Mouse (Mus musculus): Measurements from ENCODE around the gene Tmem255b.

Gene Tmem255b

GRCm38 (mm10) chr8:13492198-13492995 lies 57.4 kb downstream of the Tmem255b start:
- DNase-seq = peak; percentile 82

GRCm38 (mm10) chr8:13493011-13493410 lies 58.0 kb downstream of the Tmem255b start:
- DNase-seq = peak; percentile 63

GRCm38 (mm10) chr8:13493858-13494631 lies 59.1 kb downstream of the Tmem255b start, which contains the start of gene Gas6:
Gene Gas6 (minus strand): TSS chr8:13494490.
- peak; percentile 64 for DNase-seq

- no peak for DNase-seq
Measured at GRCm38 (mm10) chr8:13501221-13501620, 66.2 kb downstream of the Tmem255b start.

DNA sequence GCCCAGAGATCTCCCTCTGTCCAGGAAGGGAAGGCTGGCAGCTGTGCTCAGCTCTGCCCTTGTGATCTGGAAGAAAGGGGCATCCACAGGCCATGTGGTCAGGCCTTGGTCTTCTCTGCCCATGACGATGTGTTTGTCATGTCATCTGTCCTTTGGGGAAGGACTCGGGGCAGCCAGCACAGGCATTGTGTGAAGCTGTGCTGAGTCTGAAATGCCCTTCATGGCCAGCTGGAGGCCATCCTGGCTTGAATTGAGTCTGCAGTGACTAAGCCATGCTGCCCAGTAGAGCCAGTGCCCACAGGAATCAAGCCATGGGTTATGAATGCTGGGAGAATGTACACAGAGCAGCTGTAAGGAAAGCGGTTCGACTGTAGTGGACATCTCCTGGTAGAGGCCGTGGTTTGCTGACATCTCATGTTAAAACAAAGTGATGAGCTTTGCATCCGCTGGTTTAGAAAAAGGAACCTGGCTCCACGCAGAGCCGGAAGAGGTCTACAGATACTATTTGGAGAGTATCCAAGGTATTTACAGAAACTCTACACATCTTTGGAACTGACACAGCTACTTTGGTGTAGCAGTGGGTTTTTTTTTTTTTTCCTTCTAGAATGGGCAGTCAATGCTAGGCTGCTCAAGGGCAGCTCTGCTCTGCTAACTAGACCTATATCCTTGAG lies 69.1 kb downstream of the Tmem255b start:
- DNase-seq = no peak

GRCm38 (mm10) chr8:13504894-13505674 lies 70.1 kb downstream of the Tmem255b start:
- no peak for DNase-seq

DNA sequence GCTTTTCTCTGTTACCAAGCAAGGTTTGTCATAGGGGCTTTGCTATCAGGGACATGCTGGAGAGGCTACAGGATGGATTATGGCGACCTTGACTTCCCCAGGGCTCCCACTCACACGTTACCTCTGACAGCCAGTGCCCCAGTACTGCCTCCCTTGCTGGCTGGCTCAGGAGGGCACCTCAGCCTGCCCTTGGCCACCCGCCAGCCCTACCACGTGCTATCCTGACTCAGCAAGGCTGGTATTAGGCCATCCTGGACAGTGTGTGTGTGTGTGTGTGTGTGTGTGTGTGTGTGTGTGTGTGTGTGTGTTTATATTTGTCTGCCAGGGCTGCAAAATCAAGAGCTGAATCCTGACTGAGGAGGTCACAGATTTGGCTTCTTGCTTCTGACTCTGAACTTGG lies 71.9 kb downstream of the Tmem255b start:
- peak; percentile 90 for DNase-seq

DNA sequence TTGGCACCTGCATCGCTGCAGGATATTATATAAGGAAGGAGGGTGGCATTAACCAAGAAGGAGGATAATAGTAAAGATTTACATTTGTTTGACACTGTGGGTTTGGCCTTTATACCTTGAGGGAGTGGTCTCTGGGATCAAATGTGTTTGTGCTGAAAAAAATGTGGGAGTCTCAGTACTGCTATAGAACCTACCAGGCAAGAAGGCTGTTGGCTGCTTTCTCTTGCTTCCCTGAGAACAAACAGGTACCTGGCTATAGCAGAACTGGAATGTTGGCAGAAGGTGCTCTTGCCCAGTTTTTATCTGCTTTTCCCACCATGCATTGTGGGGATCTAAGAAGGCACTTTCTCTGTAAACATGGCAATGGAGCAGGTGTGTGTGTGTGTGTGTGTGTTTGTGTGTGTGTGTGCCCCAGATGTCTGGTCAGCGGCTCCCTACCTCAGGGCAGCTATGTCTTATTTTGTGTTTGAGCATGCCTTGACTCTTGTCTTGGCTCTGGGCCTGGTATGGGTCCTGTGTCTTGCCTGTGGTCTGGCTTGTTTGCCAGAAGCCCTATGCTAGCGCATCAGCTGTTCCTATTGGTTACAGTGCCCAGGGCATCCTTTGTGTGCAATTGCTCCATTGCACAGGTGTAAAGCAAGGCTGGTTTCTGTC lies 72.4 kb downstream of the Tmem255b start:
- DNase-seq = peak; percentile 30

- no peak for DNase-seq
Measured at GRCm38 (mm10) chr8:13512016-13512415, 77.0 kb downstream of the Tmem255b start.

GRCm38 (mm10) chr8:13512677-13513076 lies 77.7 kb downstream of the Tmem255b start:
- no peak for DNase-seq

- DNase-seq = no peak
Measured at GRCm38 (mm10) chr8:13513556-13514370, 78.8 kb downstream of the Tmem255b start.

DNA sequence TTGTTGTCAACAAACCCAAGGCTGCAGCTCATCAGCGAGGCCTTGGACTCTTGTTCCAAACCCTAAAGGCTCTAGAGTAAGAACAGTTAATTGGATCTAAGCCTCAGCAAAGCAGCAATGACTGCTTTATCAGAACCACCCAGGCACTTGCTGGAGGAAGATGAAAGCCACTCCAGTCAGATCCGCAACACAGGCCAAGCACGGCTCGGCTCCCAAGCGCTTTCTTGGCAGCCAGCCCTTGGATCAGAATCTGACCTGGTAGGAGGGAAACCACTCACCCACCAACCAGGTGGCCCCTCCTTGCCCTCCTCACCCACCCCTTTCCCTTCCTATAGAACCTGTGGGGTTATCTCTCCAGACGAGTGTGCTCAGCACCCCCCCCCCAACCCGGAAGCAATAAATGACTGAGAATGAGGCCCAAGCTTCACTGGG lies 81.0 kb downstream of the Tmem255b start:
- DNase-seq = peak; percentile 83

- DNase-seq = no peak
Measured at GRCm38 (mm10) chr8:13516728-13517127, 81.7 kb downstream of the Tmem255b start.

DNA sequence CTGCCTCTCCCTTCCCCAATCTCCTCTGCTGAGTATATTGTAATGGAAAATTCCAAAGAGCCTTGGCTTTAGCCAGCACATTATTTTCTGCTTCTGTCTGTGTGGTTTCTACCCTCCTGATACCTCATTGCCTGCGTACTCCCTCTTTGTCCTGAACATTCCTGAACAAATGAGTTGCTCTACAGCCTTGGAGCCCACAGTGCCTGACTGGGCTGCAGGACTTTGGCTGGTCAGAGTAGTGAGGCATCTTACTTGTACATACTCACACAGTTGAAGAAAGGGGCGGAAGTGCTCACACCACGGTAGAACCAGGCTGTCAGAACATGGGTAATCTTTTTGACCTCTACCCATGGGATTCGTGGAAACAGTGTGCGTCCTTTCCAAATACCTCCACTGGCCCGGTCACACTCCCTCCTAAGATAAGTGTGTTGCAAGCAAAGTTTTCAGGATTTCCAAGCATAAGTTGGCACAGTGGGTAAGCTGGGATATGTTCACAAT lies 82.3 kb downstream of the Tmem255b start:
- no peak for DNase-seq

Data from lung, postnatal 36 days (tissue).